Mouse (Mus musculus): ENCODE measurements around the gene Cracr2b. TPM values are rescaled to one million over a fixed set of nuclear protein-coding genes. Genes with fewer than 3 reads are reported as not detected.

The Cracr2b gene
- polyA plus RNA-seq, 1 experiment: 0.06 TPM

- Histone ChIP-seq H3K27me3 (ENCODE audit: control insufficient read depth) (peaks cover 38% of the 10 kb centered on the region), H3K4me3 (replicated peaks) (no peak overlapping the region), H3K4me1 (ENCODE audit: control insufficient read depth) (peaks cover 35% of the 10 kb centered on the region), H3K36me3 (ENCODE audit: control insufficient read depth) (peaks cover 32% of the 10 kb centered on the region), H3K9me3 (ENCODE audit: control insufficient read depth, low read length) (no peaks in the 10 kb centered on the region; the same call in 1 of the 2 replicates)
- TF ChIP-seq TAL1 (IDR thresholded peaks at IDR 0.05; ENCODE audit: low read length) (no peak), GATA1 (IDR thresholded peaks at IDR 0.05; ENCODE audit: low read length) (no peak)
These were observed 23.6 kb downstream of the Cracr2b start for GRCm38 (mm10) chr7:141484186-141485120.

GRCm38 (mm10) chr7:141485186-141485585, 24.3 kb downstream of the Cracr2b start:
- TF ChIP-seq GATA1 (IDR thresholded peaks at IDR 0.05; ENCODE audit: low read length): no peak
- TF ChIP-seq TAL1 (IDR thresholded peaks at IDR 0.05; ENCODE audit: low read length): no peak
- no peak overlapping the region for H3K4me3 ChIP-seq (replicated peaks)
- peaks cover 33% of the 10 kb centered on the region for H3K4me1 ChIP-seq (ENCODE audit: control insufficient read depth)
- no peaks in the 10 kb centered on the region; the same call in 1 of the 2 replicates for H3K9me3 ChIP-seq (ENCODE audit: control insufficient read depth, low read length)
- H3K36me3 ChIP-seq (ENCODE audit: control insufficient read depth): peaks cover 33% of the 10 kb centered on the region
- H3K27me3 ChIP-seq (ENCODE audit: control insufficient read depth): peaks cover 38% of the 10 kb centered on the region

GRCm38 (mm10) chr7:141485606-141486005, 24.7 kb downstream of the Cracr2b start:
- Histone ChIP-seq H3K4me1 (ENCODE audit: control insufficient read depth) (peaks cover 32% of the 10 kb centered on the region), H3K27me3 (ENCODE audit: control insufficient read depth) (peaks cover 36% of the 10 kb centered on the region), H3K4me3 (replicated peaks) (no peak overlapping the region), H3K36me3 (ENCODE audit: control insufficient read depth) (peaks cover 35% of the 10 kb centered on the region), H3K9me3 (ENCODE audit: control insufficient read depth, low read length) (no peaks in the 10 kb centered on the region; the same call in 1 of the 2 replicates)
- TF ChIP-seq GATA1 (IDR thresholded peaks at IDR 0.05; ENCODE audit: low read length) (no peak), TAL1 (IDR thresholded peaks at IDR 0.05; ENCODE audit: low read length) (no peak)

- TF ChIP-seq GATA1 (IDR thresholded peaks at IDR 0.05; ENCODE audit: low read length) (no peak), TAL1 (IDR thresholded peaks at IDR 0.05; ENCODE audit: low read length) (no peak)
- Histone ChIP-seq H3K4me1 (ENCODE audit: control insufficient read depth) (peaks cover 32% of the 10 kb centered on the region), H3K9me3 (ENCODE audit: control insufficient read depth, low read length) (no peaks in the 10 kb centered on the region; the same call in 1 of the 2 replicates), H3K4me3 (replicated peaks) (no peak overlapping the region), H3K27me3 (ENCODE audit: control insufficient read depth) (peaks cover 30% of the 10 kb centered on the region), H3K36me3 (ENCODE audit: control insufficient read depth) (peaks cover 38% of the 10 kb centered on the region)
These were observed 25.3 kb downstream of the Cracr2b start for GRCm38 (mm10) chr7:141486239-141486638.

GRCm38 (mm10) chr7:141487141-141487540, 26.2 kb downstream of the Cracr2b start:
- Histone ChIP-seq H3K36me3 (ENCODE audit: control insufficient read depth) (peaks cover 47% of the 10 kb centered on the region), H3K9me3 (ENCODE audit: control insufficient read depth, low read length) (no peaks in the 10 kb centered on the region), H3K27me3 (ENCODE audit: control insufficient read depth) (peaks cover 21% of the 10 kb centered on the region), H3K4me1 (ENCODE audit: control insufficient read depth) (peaks cover 32% of the 10 kb centered on the region), H3K4me3 (replicated peaks) (no peak overlapping the region)
- TF ChIP-seq GATA1 (IDR thresholded peaks at IDR 0.05; ENCODE audit: low read length): no peak
- TF ChIP-seq TAL1 (IDR thresholded peaks at IDR 0.05; ENCODE audit: low read length): no peak

- Histone ChIP-seq H3K4me1 (ENCODE audit: control insufficient read depth) (peaks cover 29% of the 10 kb centered on the region), H3K4me3 (replicated peaks) (no peak overlapping the region), H3K27me3 (ENCODE audit: control insufficient read depth) (no peaks in the 10 kb centered on the region), H3K36me3 (ENCODE audit: control insufficient read depth) (peaks cover 70% of the 10 kb centered on the region), H3K9me3 (ENCODE audit: control insufficient read depth, low read length) (no peaks in the 10 kb centered on the region)
- TF ChIP-seq GATA1 (IDR thresholded peaks at IDR 0.05; ENCODE audit: low read length): no peak
- no peak for TF ChIP-seq TAL1 (IDR thresholded peaks at IDR 0.05; ENCODE audit: low read length)
These were observed 30.3 kb downstream of the Cracr2b start for GRCm38 (mm10) chr7:141491151-141491550.

- peaks cover 25% of the 10 kb centered on the region for H3K4me1 ChIP-seq (ENCODE audit: control insufficient read depth)
- H3K36me3 ChIP-seq (ENCODE audit: control insufficient read depth): peaks cover 75% of the 10 kb centered on the region
- TF ChIP-seq GATA1 (IDR thresholded peaks at IDR 0.05; ENCODE audit: low read length) (no peak), TAL1 (IDR thresholded peaks at IDR 0.05; ENCODE audit: low read length) (no peak)
- no peak overlapping the region for H3K4me3 ChIP-seq (replicated peaks)
- no peaks in the 10 kb centered on the region for H3K9me3 ChIP-seq (ENCODE audit: control insufficient read depth, low read length)
- H3K27me3 ChIP-seq (ENCODE audit: control insufficient read depth): no peaks in the 10 kb centered on the region
These were observed 31.8 kb downstream of the Cracr2b start for GRCm38 (mm10) chr7:141492738-141493137.

GRCm38 (mm10) chr7:141493729-141494128, 32.8 kb downstream of the Cracr2b start:
- H3K36me3 ChIP-seq (ENCODE audit: control insufficient read depth): peaks cover 83% of the 10 kb centered on the region
- TF ChIP-seq GATA1 (IDR thresholded peaks at IDR 0.05; ENCODE audit: low read length) (no peak), TAL1 (IDR thresholded peaks at IDR 0.05; ENCODE audit: low read length) (no peak)
- H3K27me3 ChIP-seq (ENCODE audit: control insufficient read depth): no peaks in the 10 kb centered on the region
- H3K4me3 ChIP-seq (replicated peaks): no peak overlapping the region
- H3K9me3 ChIP-seq (ENCODE audit: control insufficient read depth, low read length): no peaks in the 10 kb centered on the region
- H3K4me1 ChIP-seq (ENCODE audit: control insufficient read depth): peaks cover 25% of the 10 kb centered on the region

GRCm38 (mm10) chr7:141495379-141495778, 34.5 kb downstream of the Cracr2b start:
- peaks cover 25% of the 10 kb centered on the region for H3K4me1 ChIP-seq (ENCODE audit: control insufficient read depth)
- H3K27me3 ChIP-seq (ENCODE audit: control insufficient read depth): no peaks in the 10 kb centered on the region
- TF ChIP-seq GATA1 (IDR thresholded peaks at IDR 0.05; ENCODE audit: low read length) (no peak), TAL1 (IDR thresholded peaks at IDR 0.05; ENCODE audit: low read length) (no peak)
- no peaks in the 10 kb centered on the region for H3K9me3 ChIP-seq (ENCODE audit: control insufficient read depth, low read length)
- H3K4me3 ChIP-seq (replicated peaks): no peak overlapping the region
- peaks cover 91% of the 10 kb centered on the region for H3K36me3 ChIP-seq (ENCODE audit: control insufficient read depth)

Data from erythroblast, embryonic 14.5 days (primary cell).